Mouse (Mus musculus) heart, embryonic 15.5 days (tissue): ENCODE measurements around the gene Bdh1. TPM values are rescaled to one million over a fixed set of nuclear protein-coding genes. Genes with fewer than 3 reads are reported as not detected.

Source experiments
- ATAC-seq: fragments of 200-750 bp; cut with Nextera tagmentation; replicated peaks from 2 replicates; pipeline ENCODE4 v1.8.0; 2017; ENCODE audit warnings: low read depth, moderate TSS enrichment; ENCODE audit not compliant: insufficient number of reproducible peaks, insufficient read depth, low FRiP score
- H3K27ac ChIP-seq: fragments of 300-500 bp; sonication (generic); 2 replicates; pipeline ENCODE4 v1.5.1; 2015; ENCODE audit warnings: mild to moderate bottlenecking, inconsistent platforms
- H3K27me3 ChIP-seq: fragments of 300-500 bp; sonication (generic); 2 replicates; pipeline ENCODE4 v1.6.1; 2015; ENCODE audit warnings: inconsistent platforms
- H3K36me3 ChIP-seq: fragments of 300-500 bp; sonication (generic); 2 replicates; pipeline ENCODE4 v1.6.1; 2015; ENCODE audit warnings: mild to moderate bottlenecking, inconsistent platforms
- H3K4me1 ChIP-seq: fragments of 300-500 bp; sonication (generic); replicated peaks from 2 replicates; pipeline ENCODE4 v1.6.1; 2015; ENCODE audit warnings: inconsistent platforms
- H3K4me2 ChIP-seq: fragments of 300-500 bp; sonication (generic); 2 replicates; pipeline ENCODE4 v1.6.1; 2015; ENCODE audit warnings: inconsistent platforms, mild to moderate bottlenecking, moderate library complexity
- H3K4me3 ChIP-seq: fragments of 300-500 bp; sonication (generic); 2 replicates; pipeline ENCODE4 v1.5.1; 2015; ENCODE audit warnings: mild to moderate bottlenecking, inconsistent platforms
- H3K9ac ChIP-seq: fragments of 300-500 bp; sonication (generic); 2 replicates; pipeline ENCODE4 v1.6.1; 2015; ENCODE audit warnings: mild to moderate bottlenecking, inconsistent platforms
- H3K9me3 ChIP-seq: fragments of 300-500 bp; sonication (generic); replicated peaks from 2 replicates; pipeline ENCODE4 v1.6.1; 2016; ENCODE audit warnings: inconsistent platforms
- WGBS: fragments of 180-500 bp; shearing (Covaris S2); methylation state at CpG from one replicate; pipeline ENCODE4 v1.1.7; 2015; ENCODE audit warnings: mixed read lengths; 5-methylcytosine and 5-hydroxymethylcytosine counted together
- polyA plus RNA-seq: library from polyadenylated mRNA; unstranded; fragments of >200 nt; fragmentation: Nextera tagmentation; extraction: Ambion mirVana; gene quantifications from 2 replicates; pipeline ENCODE4 v1.2.1, GENCODE M21; 2015

Gene Bdh1
- polyA plus RNA-seq, 1 experiment from 2014 or later, result 8.4 TPM

DNA sequence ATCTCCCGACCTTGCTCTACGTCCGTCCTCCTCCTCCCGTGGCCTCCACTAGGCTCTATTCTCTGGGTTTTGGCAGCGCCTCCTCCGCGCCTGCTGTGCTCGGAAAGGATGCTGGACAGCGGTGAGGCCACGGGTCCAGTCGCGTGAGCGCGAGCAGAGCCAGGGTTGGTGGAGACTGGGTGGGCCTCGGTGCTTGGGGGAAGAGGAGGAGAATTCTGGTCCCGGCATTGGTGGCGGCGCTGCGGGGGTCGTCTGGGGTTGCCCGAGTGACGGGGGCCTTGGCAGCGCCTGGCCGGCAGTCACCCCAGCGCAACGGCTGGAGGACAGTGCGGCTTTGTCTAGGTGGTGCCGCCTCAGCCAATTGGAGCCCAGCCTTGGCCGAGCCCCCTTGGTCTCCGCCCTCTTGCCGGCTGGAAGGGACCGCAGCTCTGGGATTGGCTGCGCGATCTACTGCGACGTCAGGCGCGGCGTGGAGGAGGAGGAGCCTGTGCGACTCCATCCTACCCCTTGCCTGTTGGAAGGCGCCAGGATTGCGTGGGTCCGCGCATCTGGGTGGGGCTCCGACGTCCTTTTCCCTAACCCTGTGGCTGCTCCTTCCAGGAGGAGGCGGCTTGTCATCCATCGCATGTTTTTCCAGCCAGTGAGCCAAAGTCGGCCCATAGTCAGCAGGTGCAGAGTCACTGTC lies 7.5 kb downstream of the Bdh1 start:
- H3K27ac ChIP-seq, result peak overlapping the region; percentile 40; the same call in 1 of the 2 replicates
- WGBS, result 0% methylated on average over 49 of the region's 49 CpGs
- no peaks in the 10 kb centered on the region for H3K9me3 ChIP-seq
- H3K4me2 ChIP-seq, result peak overlapping the region; percentile 98
- peak overlapping the region; percentile 52 for H3K9ac ChIP-seq
- H3K36me3 ChIP-seq, result no peaks in the 10 kb centered on the region
- H3K27me3 ChIP-seq, result peaks cover 35% of the 10 kb centered on the region
- peaks cover 22% of the 10 kb centered on the region for H3K4me1 ChIP-seq
- ATAC-seq, result peak; percentile 96
- peak overlapping the region; percentile 70 for H3K4me3 ChIP-seq

DNA sequence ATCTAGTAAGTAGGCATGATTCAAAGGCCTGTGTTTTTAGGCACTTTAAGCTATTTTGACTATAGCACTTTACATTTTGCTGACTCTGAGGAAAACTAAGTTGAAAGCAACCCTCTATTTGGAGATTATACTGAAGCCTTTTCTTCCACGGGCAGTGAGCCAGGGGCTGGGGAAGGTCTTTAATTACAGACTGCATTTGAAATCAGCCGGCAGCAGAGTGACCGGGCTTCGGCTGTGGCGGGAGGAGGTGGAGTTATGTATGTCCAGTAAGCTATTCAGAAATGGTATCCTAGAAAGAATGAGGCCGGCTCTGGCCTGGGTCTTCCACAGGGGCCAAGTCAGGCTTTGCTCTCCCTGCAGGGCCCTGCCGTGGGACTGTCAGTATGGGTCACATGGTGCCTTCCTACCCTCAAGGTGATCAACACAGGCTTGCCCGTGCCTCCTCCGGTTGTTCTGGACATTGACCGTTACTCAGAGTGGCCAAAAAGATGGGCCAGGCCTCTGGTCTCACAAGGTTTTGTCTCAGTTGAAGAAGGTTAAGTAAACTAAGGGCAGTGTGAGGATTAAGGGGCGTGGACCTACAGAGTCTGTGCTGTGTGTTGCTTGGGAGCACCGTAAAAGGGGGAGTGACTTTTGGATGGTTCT lies 11.5 kb downstream of the Bdh1 start:
- H3K4me2 ChIP-seq, result no peak overlapping the region
- no peak overlapping the region for H3K4me3 ChIP-seq
- no peaks in the 10 kb centered on the region for H3K9me3 ChIP-seq
- no peaks in the 10 kb centered on the region for H3K36me3 ChIP-seq
- H3K27ac ChIP-seq, result no peak overlapping the region
- WGBS, result 73% methylated on average over 12 of the region's 12 CpGs
- ATAC-seq, result no peak
- H3K4me1 ChIP-seq, result peaks cover 17% of the 10 kb centered on the region
- no peak overlapping the region for H3K9ac ChIP-seq
- H3K27me3 ChIP-seq, result peaks cover 9% of the 10 kb centered on the region

DNA sequence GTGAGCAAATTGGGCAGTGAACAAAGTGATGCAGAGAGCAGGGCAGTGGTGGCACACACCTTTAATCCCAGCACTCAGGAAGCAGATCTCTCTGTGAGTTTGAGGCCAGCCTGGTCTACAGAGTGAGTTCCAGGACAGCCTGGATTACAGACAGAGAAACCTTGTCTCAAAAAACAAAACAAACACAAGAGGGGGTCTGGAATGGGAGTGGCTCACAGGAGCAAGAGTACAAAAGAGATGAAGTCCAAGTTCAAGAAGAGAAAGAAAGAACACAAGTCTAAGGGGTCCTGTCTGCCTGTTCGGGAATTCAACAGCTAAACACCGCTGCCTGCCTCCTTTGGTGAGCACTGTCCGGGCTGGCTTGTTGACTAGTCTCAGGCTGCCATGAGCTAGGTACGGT lies 13.1 kb downstream of the Bdh1 start:
- 77% methylated on average over 4 of the region's 4 CpGs for WGBS
- no peak overlapping the region for H3K4me2 ChIP-seq
- H3K4me3 ChIP-seq, result no peak overlapping the region
- no peaks in the 10 kb centered on the region for H3K36me3 ChIP-seq
- H3K4me1 ChIP-seq, result peaks cover 3% of the 10 kb centered on the region; the same call in 1 of the 2 replicates
- no peaks in the 10 kb centered on the region for H3K9me3 ChIP-seq
- no peak overlapping the region for H3K9ac ChIP-seq
- H3K27me3 ChIP-seq, result 0 out of 2 replicates have a peak, but pooled peaks cover 3% of the 10 kb centered on the region
- no peak for ATAC-seq
- H3K27ac ChIP-seq, result no peak overlapping the region

DNA sequence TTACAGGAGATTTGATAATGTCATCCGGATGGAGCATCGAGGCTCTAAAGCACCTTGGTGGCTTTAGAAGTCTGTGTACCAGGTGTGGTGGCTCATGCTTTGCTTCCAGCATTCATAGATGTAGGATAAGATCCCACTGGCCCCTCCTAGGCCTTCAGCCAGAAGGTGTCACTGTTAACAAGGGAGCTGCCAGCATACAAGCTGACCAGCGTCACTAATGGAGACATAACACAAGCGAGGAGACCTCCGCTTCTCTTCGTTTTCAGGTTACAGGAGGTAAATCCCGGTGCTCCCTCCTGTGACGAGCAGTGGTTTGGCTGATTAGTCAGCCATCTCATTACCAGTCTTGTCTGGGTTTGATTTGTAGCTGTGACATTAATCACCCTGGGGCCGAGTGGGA lies 14.0 kb downstream of the Bdh1 start:
- H3K9ac ChIP-seq, result no peak overlapping the region
- no peaks in the 10 kb centered on the region for H3K27me3 ChIP-seq
- H3K36me3 ChIP-seq, result no peaks in the 10 kb centered on the region
- H3K27ac ChIP-seq, result no peak overlapping the region
- H3K9me3 ChIP-seq, result no peaks in the 10 kb centered on the region
- H3K4me3 ChIP-seq, result no peak overlapping the region
- WGBS, result 55% methylated on average over 9 of the region's 9 CpGs
- H3K4me2 ChIP-seq, result no peak overlapping the region
- ATAC-seq, result no peak
- 0 out of 2 replicates have a peak, but pooled peaks cover 2% of the 10 kb centered on the region for H3K4me1 ChIP-seq

DNA sequence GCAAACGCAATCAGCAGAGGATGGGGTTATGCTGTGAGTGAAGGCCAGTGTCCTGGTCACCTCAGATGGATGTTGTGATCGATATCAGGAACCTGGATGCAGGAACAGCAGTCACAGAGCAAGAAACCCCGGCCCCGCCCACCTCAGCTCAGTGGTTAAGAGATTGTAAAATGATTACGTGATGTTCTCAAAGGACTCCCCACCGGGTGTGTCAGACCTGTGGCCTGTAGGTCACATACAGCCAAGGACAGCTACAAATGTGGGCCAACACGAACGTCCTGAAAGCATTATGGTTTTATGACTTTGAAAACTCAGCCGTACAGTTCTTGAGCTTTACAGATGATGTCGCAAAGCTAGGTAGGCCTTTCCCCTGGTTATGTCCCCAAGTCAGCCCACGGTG lies 15.3 kb downstream of the Bdh1 start:
- Histone ChIP-seq H3K9ac (no peak overlapping the region), H3K36me3 (no peaks in the 10 kb centered on the region), H3K9me3 (no peaks in the 10 kb centered on the region), H3K27me3 (no peaks in the 10 kb centered on the region), H3K4me2 (no peak overlapping the region), H3K27ac (no peak overlapping the region), H3K4me3 (no peak overlapping the region), H3K4me1 (0 out of 2 replicates have a peak, but pooled peaks cover 2% of the 10 kb centered on the region)
- WGBS, result 80% methylated on average over 11 of the region's 11 CpGs
- ATAC-seq, result no peak

DNA sequence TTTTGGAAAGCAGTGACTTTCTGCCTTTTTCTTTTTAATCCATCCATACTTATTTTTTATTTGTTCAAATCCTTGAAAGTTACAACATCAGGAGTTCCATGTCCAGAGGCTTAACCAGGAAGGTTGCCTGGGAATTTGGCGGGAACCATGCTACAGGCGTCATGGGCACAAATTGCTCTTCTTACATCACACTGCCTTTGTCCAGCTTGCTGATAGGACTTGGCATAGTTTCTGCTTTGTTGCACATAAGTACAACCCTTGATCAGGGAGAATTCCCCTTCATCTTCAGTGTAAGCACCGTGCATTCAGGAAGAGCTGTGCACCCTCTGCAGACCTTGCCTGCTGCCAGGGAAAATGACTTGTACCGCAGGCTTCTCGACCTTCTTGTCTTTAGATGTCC lies 17.4 kb downstream of the Bdh1 start:
- Histone ChIP-seq H3K36me3 (no peaks in the 10 kb centered on the region), H3K27me3 (no peaks in the 10 kb centered on the region), H3K9ac (no peak overlapping the region), H3K4me3 (no peak overlapping the region), H3K27ac (no peak overlapping the region), H3K4me1 (no peaks in the 10 kb centered on the region), H3K9me3 (no peaks in the 10 kb centered on the region), H3K4me2 (no peak overlapping the region)
- 84% methylated on average over 5 of the region's 5 CpGs for WGBS
- no peak for ATAC-seq

DNA sequence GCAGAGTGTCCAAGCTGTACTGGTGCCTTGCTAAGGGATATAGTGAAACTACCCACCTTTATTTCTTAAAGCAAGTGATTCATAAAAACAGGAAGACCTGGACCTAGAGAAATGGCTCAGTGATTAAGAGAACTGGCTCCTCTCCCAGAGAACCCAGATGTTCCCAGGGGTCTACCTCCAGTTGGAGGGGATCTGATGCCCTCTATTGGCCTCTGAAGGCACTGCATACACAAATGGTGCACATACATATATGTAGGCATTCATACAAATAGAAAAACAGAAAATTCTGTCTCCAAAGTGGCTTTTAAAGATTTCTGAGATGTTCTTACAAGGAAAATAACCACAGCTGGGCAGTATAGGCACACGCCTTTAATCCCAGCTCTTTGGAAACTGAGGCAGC lies 18.0 kb downstream of the Bdh1 start:
- no peak overlapping the region for H3K9ac ChIP-seq
- ATAC-seq, result no peak
- H3K27me3 ChIP-seq, result no peaks in the 10 kb centered on the region
- H3K4me1 ChIP-seq, result no peaks in the 10 kb centered on the region
- WGBS, result 81% methylated on average over 1 of the region's 1 CpGs
- no peaks in the 10 kb centered on the region for H3K9me3 ChIP-seq
- no peak overlapping the region for H3K4me3 ChIP-seq
- no peaks in the 10 kb centered on the region for H3K36me3 ChIP-seq
- H3K27ac ChIP-seq, result no peak overlapping the region
- no peak overlapping the region for H3K4me2 ChIP-seq

DNA sequence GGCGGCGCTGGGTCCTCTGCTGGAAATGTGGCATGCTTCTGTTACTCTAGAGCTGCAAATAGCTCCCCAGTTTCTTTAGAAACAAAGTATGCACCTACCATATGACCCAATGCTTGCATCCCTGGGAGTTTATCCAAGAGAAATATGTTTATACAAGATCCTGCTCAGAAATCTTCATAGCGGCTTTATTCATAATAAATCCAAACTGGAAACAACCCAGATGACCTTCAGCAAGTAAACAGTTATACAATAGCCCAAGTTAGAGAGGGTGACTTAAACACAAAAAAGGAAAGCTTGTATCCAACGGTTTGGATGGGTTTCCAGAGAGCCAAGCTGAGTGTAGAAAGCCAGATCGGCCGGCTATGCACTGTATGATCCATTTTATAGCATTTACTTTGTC lies 22.4 kb downstream of the Bdh1 start:
- Histone ChIP-seq H3K27me3 (no peaks in the 10 kb centered on the region), H3K4me2 (no peak overlapping the region), H3K9ac (no peak overlapping the region), H3K4me1 (no peaks in the 10 kb centered on the region), H3K36me3 (no peaks in the 10 kb centered on the region), H3K4me3 (no peak overlapping the region), H3K9me3 (no peaks in the 10 kb centered on the region), H3K27ac (no peak overlapping the region)
- WGBS, result 82% methylated on average over 6 of the region's 6 CpGs
- ATAC-seq, result no peak

DNA sequence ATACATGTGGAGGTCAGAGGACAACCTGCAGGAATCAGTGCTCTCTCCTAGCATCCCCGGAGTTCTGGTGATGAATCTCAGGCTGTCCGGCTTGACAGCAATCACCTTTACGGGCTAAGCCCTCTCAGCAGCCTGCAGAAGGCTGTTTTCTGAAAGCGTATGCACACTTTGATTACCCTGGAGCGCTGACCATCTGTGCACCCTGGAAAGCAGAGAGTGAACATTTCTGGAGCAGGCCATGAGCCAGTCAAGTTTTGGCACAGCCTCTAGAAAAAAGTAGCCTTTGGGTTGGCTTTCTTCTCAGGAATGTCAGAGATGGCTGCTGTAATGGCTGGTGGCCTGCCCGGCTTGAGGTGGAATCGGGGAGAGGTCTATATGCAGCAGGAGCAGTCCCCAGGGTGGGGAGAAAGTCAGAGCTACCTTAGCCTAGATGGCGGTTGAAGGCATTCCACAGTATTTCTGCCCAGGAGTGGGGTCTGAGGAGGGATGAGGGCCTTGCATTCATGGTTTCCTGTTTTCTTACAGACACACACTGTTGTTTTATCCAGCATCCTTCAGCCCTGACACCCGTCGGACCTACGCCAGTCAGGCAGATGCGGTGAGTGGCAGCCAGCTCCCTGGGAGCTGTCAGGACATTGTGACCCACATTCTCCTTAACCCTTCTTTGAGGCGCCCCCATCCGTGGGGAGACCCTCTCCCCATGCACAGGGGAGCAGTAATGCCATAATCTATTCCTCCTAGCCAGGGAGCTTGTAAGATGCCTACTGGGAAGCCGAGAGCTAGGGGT lies 24.2 kb downstream of the Bdh1 start:
- WGBS, result 76% methylated on average over 15 of the region's 15 CpGs

DNA sequence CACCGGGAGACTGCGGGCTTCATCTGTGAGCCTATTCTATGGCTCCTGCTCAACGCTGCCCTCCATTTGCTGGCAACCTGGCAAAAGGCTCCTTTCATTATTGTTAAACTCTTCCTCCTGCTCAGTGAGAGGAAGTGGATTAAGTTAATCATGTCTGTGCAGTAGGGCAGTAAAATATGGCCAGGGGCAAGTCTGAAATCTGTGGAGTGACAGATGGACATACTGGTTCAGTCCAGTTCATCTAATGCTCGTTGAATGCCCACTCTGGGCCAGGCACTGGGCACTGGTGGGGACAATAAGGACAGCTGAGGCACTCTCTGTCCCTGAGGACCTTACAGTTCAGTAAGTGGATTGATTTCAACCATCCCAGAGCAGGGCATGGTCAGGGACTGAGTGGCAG lies 27.9 kb downstream of the Bdh1 start:
- no peak overlapping the region for H3K9ac ChIP-seq
- no peak overlapping the region for H3K4me3 ChIP-seq
- ATAC-seq, result no peak
- H3K9me3 ChIP-seq, result no peaks in the 10 kb centered on the region
- no peaks in the 10 kb centered on the region for H3K27me3 ChIP-seq
- H3K4me1 ChIP-seq, result 0 out of 2 replicates have a peak, but pooled peaks cover 3% of the 10 kb centered on the region
- H3K27ac ChIP-seq, result no peak overlapping the region
- no peak overlapping the region for H3K4me2 ChIP-seq
- 86% methylated on average over 4 of the region's 4 CpGs for WGBS
- no peaks in the 10 kb centered on the region for H3K36me3 ChIP-seq

More for the DNA sequence above, 24.2 kb downstream of the Bdh1 start:
- Histone ChIP-seq H3K4me3 (no peak overlapping the region), H3K27ac (no peak overlapping the region), H3K36me3 (no peaks in the 10 kb centered on the region), H3K9ac (no peak overlapping the region), H3K4me1 (no peaks in the 10 kb centered on the region), H3K27me3 (no peaks in the 10 kb centered on the region), H3K9me3 (no peaks in the 10 kb centered on the region), H3K4me2 (no peak overlapping the region)
- no peak for ATAC-seq

DNA sequence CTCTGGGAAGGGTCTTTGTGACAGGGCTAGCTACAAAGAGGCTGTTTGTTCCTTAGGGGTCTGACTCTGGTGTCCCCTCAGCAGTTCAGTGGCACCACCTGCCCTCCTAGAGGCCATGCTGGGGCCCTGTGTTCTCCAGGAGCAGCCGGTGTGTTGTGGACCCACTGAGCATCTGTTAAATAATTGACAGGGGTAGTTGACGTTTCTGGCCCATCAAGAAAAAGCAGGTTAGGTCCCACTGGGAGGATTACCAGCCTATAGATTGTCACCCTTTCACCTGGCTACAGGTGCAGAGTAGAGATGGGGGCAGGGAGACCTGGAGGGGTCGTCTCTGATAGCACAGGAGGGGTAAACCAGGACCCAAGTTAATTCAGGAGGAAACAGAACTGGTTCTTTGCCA lies 29.2 kb downstream of the Bdh1 start:
- Histone ChIP-seq H3K4me2 (no peak overlapping the region), H3K27ac (no peak overlapping the region), H3K27me3 (no peaks in the 10 kb centered on the region), H3K9me3 (no peaks in the 10 kb centered on the region), H3K4me3 (no peak overlapping the region), H3K4me1 (0 out of 2 replicates have a peak, but pooled peaks cover 3% of the 10 kb centered on the region), H3K36me3 (no peaks in the 10 kb centered on the region), H3K9ac (no peak overlapping the region)
- WGBS, result 70% methylated on average over 3 of the region's 3 CpGs
- ATAC-seq, result no peak
